Mouse (Mus musculus) left cerebral cortex, adult 9 months (tissue): ENCODE results near the gene Sell.
A peak's percentile ranks its signal among the peaks of the same experiment; 100 is the strongest.

ENCODE experiments used
- DNase-seq, 2 experiments: peaks; one replicate each; pipeline ENCODE4 v3.0.0; 2022; ENCODE audit warnings: low spot score in 2 of 2

The Sell gene

DNA sequence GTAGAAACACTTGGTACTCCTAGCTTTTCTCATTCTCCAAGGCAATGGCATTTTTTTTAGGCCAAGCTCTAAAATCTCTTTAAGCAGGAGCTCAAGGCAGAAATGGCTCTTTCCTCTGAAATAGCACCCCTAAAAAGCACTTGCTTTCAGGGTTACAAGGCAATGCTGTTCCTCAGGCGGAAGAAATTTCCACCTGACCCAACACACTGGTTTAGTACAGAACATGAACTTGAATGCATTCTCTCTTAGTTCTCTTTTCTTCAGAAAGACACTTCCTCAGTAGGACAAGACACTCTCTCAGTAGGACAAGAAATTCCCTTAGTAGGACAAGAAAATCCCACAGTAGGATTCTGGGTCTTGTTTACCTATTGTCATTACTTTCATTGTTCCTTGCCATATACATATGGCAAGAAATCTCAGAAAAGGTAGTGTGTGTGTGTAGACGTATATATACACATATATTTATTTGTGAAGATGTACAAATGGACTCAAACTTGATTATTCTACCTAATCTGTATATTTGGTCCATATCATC, 12.9 kb downstream of the Sell start:
- DNase-seq: no peak

DNA sequence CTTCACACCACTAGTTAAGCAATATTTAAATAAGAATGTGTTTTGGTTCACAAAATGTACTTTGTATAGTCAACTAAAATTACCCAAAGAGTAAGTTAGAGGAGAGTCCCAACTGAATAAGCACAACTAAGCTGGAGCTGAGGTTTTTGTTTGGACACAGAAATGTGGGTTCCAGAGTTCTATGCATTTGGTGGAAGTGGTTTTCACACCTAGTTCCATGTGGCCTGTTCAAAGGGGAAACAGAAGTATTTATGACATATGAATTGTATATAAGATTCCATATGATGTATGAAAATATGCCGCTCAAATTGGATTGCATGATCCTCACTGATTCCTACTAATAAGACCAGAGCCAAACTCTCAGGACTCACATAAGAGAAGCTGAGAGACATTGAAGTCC, 13.6 kb downstream of the Sell start:
- no peak for DNase-seq

DNA sequence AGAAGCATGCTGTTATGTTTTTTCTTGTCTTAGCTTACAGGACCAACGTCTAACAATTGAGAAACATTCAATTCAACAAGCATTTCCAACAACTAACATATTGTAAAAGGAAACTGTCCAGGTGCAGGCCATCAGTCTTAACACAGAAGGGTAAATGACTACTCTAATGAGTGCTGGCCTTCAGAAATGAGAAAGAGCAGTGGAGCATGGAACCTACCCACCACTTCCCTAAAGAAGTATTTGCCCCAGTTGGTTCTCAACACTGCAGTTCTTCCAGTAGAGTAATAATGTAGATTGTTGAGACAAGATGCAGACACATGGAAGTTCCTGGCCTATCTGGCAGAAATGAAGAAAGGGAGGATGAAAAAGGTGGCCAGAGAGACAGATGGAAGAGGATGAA, 14.7 kb downstream of the Sell start:
- no peak for DNase-seq

DNA sequence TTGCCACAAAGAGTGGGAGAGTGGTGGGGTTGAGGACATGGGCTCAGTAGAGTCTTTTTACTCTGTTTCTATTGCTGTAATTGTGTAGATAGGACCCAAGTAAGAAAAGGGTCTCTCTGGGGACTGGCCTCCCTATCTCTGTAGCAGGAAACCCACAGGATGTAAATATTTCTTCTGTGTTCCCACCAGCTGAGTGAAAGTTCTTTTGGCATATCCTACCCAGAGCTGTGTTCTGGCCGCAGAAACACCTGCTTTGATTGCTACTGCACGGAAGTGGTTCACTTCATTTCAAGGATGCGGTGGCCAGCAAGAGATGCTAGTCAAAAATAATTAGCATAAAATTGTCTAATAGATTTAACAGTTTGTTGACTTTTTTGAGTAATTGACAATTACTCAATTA, 15.2 kb downstream of the Sell start:
- no peak for DNase-seq

DNA sequence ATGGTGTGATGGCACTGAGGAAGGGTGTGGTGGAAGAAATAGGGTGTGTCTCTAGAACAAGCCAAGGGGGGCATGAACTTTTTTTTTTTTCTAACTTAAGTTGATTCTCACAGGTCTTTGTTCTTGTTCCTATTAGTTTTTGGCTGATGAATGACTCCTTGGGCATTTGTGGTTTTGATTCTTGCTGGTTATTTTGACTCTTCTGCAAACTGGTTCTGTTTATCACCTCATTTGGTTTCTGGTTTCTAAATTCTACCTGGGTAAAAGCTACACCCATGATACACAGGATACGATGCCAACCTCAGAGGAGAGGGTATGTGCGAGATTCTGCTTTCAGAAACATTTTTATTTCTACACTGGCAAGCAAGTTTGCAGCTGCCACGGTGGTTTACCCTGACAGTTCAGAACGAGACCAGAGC, 16.6 kb downstream of the Sell start:
- no peak for DNase-seq

DNA sequence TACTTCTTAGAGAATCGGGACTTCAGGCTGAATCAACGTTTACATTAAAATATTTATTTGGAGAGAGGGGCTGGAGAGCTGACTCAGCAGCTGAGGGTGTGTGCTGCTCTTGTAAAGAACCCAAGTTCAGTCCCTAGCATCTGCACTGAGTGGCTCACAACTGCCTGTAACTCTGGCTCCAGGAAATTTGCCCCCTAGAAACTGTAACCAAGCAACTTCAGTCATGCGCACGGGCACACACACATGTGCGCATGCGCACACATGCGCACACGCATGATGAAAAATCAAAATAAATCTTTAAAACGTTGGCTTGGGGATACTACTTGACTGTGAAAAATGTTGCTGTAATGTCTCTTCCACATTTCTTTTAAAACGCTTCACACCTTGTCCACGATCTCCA, 17.3 kb downstream of the Sell start:
- no peak for DNase-seq

DNA sequence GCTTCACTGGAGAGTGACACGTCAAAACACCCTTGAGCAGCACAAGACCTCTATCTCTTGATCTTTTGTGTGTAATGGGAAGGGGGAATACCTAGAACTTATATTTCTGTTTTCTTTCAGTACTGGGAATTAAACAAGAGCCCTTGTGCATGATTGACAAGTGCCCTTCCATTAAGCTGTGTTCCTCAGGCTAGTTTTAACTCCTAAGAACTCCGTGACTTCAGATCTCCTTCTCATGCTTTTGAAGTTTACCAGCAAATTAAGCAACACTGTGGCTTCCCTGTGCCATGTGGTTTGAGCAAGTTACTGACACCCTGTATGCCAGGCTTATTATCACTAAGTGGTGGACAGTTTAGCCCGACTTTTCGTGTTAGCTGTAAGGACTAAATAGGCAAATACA, 21.3 kb downstream of the Sell start:
- no peak for DNase-seq

DNA sequence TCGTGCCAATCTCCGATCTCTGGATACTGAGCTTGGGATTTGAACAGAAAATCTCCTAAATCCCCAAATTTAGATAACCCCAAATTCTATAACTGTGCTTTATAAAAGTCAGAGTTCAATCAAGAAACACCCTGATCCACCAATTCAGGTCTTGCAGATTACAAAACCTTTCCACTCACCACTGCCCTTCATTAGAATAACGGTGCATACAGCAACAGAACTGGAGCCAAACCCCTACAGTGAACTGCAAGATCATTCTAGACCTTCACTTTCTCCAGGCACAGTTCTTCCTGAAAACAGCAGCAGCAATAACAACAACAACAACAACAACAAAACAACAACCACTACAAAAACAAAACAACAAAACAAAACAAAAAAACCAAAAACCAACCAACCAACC, 25.0 kb downstream of the Sell start:
- no peak for DNase-seq

DNA sequence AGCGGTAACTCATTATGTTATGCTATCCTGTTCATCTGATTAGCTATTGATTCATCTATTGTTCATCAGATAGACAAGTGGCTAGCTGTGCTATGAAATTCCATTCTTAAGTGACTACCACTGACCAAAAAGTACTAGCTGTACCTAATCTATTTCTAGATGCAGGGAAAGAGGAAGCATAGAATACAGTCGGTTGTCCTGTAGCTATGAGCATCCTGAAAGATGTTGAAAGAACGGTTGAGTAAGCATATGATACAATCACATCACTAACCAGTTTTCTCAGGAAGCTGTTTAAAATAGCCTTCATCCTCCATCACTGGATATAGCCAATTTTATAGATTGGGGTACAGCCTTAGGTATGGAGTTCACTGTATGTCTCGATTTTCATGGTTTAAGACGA, 26.1 kb downstream of the Sell start:
- DNase-seq: no peak

DNA sequence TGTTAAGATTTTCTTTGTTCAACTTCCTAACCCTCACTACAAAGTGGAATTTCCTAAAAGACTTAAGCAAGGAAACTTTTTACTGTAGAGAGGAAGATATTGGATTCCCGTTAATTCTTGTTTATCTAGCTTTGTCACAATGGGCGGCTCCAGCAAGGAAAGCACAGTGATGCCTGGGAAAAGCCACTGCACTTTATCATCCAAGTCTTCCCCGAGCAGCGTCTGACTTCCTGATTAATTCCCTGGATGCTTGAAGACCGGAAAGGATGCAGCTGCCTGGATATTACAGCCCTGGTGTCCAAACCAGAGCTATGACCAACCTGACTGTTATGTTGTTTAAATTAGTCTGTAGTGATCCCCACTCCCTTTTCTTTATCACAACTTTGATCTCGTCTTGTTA, 35.0 kb downstream of the Sell start:
- DNase-seq: no peak

DNA sequence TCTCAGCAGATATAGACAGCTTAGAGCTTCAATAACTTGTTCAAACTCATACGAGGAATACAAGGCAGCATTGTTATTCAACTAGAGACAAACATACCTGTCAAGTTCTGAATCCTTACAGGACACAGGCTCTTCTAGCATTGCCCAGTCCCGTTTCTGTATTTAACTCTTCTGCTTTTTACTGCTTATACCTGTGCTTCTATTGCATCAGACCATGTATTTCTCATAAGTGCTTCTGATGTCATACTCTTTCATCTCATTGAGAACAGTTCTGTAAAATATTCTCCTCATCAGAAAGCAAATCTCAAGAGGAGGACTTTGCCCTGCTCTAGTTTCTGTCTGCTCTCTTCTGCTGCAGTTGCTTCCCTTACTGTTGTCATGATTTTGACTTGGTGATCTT, 36.1 kb downstream of the Sell start:
- no peak for DNase-seq

DNA sequence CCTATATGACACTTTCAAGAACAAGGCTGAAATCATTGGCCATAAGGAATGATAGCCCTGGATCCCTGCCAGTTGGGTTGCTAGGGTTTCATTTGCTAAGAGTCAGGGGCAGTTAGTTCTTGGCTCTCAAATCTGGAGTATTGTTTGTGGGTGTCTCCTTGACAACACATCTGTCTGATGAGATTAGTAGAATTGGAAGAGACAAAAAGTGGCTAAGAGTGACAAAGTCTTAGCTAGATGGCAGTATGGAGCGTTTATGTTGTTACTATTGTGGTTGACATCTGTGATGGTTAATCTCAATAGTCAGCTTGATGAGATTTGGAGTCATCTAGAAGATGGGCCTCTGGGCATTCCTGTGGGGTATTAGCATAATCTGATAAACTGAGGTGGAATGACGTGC, 36.6 kb downstream of the Sell start:
- DNase-seq: no peak

DNA sequence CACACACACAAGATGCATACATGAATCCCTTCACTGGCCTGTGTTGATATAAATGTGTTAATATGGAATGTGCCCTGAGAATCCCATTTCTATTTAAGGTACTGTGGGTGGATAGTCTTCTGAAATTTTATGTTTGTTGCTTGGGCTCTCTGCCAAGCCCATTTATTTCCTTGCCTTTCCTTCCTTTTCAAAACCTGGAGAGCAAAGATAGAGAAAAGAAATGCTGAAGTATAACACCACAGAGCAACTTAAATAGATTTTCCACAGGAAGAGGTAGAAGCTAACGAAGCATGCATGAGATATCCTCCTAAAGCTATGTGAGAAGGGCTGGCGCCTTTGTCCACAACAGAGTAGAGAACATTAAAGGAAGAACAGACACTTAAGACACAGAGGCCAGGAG, 48.0 kb downstream of the Sell start:
- DNase-seq: peak; percentile 3 to 9

DNA sequence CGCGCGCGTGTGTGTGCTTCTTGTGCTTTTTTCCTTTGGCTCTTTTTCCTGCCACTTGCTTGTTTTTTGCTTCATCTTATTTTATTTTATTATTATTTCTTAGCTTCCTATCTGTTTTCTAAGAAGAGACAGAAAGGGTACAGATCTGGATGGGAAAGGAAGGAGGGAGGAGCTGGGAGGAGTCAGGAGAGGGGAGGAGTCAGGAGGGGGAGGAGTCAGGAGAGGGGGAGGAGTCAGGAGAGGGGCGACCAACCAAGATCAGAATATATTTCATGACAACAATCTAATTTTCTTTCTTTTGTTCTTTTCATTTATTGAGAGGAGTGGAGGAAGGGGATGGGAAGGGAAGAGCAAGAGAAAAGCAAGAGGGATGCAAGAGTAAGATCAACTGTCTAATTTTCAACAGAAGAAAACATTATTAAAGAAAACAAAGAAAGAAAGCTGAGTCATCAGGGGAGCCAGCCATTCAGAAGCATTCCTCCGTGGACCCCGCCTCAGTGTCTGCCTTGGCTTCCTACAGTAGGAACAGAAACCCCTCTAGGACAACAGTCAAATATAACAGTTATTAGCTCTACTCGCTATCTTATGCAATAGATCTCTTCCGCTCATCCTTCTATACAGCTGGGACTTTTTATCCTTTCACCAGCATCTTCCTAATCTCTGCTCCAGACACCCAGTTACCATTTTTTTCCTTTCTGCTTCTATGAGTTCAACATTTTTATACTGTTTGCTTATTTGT, 49.0 kb downstream of the Sell start:
- no peak for DNase-seq

DNA sequence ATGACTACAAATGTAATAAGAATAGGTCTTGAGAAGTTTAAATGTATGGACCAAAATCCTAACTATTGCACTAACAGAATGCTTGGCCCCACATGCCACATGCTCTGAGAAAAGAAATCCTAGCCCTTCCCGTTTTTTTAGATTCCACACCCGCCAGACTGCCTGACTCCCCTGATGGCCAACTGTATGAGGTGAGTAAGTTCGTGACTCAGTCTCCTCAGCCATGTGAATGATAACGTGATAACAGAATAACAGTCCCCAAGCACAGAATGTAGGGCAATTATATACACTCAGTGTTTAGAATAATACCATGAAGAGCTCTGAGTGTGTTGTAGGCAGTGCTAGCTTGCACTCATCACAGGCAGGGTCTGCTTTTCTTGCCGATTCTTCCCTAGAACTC, 52.5 kb downstream of the Sell start:
- DNase-seq: no peak

DNA sequence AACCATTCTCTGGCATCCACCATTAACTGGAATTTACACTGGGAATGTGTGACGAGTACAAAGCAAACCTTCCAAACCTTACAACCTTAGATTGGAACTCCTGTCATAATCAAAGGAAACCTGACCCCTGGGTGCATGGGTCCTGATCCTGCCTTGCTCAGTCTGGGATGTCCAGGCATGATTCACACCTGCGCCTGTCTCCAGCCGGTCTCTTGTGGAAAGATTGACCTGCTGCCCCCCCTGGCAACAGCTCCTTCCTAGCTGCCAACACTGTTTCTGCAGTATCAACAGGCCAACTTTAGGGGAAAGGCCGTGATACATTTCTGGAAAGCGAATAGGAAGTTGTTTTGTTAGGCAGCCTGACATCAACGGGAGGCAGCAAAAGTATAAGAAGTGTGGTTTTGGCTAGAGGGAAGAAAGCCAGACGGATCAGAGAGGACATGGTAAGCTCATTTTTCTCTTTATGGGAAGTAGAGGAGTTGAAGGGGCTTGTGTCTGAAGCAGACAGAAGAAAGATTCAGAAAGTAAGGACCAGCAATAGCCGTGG, 53.2 kb downstream of the Sell start, which contains the start of gene Selp:
TSS of gene Selp (plus strand) at position 318 of the 547 bp plus-strand sequence.
- no peak for DNase-seq

DNA sequence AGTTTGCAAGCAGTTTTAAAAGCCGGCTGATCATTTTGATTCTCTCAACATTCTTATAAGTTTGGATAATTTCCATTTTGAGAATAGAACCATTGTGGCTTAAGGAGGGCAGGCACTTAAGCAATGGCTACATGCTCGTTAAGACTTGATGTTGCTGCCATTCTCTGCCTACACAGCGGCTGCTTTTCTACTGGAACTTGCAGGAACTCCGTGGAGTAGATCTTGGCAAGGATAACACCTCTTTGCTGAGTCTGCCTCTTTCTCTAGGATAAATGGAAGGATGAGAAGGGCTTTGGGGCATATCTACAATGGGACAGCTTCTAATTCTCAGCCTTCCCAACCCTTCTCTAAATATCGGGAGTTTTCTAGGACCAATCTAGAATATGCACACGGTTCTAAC, 53.9 kb downstream of the Sell start:
- DNase-seq: no peak

DNA sequence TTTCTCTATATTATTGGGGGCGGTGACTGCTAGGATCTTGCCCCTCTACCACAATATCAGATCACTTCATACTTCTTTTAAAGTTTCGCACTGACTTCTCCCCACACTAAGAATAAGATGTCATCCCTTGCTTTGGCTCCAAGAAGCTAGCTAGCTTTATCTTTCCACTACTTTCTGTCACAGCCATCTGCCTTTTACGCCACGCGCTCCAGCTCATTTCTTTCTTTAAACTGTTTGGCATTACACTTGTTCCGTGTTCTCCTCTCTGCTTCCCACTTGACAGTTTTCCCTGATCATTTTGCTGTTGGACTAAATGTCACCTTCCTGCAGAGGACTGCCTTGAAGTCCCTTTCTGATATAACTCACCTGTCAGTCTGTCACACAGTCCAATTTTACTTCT, 56.1 kb downstream of the Sell start:
- DNase-seq: no peak

DNA sequence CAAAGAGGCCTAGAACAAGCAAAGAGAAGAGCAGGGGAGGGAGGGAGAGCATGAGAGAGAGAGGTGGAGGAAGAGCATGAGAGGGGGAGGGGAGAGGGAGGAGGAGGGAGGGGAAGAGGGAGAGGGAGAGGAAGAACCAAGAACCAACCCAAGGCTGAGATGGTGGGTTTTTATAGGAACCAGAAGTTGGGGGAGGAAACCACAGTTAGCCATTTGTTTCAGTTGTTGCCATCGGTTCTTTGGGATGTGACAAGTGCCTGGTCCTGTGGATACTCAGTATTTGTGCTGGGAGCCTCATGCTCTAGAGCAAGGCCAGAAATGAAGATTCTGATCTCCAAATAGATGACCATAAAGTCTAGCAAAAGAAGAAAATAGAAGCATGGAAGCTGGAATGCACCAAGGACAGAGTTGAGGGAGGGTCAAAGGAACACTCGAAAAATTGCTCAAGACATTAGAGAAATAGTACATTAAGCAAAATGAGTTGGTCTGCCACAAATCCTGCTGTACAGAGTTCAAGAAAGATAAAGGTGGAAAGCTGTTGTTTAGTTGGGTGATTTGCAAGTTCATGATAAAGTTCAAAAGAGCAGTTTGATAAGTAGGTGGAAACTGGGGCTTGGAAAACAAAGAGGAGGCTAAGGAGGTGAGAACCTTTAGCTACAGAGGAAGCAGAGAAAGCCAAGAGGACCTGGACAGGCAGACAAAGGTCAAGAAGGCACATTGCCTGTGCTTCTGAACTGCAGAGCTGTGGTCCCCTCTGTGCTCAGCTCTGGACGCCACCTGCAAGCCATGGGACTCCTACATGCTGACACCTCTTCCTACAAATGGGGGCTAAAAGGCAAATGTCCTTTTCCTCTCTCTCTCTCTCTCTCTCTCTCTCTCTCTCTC, 58.4 kb downstream of the Sell start:
- DNase-seq: no peak

DNA sequence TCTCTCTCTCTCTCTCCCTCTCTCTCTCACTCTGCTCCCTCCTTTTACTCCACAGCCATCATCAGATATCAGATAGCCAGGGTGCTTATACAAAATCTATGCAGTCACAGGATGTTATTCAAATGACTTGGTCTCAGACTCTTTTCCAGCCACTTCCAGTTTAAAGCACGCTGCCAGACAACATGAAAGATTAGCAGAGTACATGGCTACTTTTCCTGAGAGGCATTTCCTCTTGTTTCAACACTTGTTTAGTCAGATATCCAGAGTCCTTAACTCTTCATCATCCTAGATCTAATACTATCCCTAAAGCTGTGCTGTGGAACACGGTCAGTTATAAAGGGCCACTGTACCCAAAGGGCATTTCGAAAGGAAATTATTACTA, 59.0 kb downstream of the Sell start:
- DNase-seq: no peak

DNA sequence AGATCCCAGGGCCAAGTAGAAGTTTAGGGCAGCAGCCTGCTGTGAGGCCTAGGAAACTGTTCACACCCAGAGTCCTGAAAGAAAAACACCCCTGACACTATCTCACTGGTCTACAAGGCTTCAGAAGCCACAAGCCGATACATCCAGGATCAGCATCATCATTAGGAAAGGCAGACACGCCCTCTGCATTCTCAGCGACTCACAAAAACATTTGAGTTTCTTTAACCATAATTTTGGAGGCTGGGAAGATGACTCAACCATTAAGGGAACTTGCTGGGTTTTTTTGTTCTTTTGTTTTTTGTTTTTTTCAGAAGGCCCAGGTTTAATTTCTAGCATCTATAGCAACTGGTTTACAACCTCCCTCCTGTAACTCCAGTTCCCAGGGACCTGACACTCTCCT, 62.1 kb downstream of the Sell start:
- no peak for DNase-seq

DNA sequence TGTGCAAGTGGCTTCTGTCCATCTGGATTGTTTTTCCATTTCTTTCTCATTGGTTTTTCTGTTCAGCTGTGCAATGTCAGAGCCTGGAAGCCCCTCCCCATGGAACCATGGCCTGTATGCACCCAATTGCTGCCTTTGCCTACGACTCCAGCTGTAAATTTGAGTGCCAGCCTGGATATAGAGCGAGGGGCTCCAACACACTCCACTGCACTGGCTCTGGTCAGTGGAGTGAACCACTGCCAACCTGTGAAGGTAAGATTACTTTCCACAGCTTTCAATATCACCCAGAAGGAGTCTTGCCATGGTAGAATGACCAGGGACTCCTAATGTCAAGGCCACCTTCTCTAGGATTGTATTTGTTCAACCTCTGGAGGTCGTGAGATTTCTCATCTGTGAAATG, 68.2 kb downstream of the Sell start:
- no peak for DNase-seq

DNA sequence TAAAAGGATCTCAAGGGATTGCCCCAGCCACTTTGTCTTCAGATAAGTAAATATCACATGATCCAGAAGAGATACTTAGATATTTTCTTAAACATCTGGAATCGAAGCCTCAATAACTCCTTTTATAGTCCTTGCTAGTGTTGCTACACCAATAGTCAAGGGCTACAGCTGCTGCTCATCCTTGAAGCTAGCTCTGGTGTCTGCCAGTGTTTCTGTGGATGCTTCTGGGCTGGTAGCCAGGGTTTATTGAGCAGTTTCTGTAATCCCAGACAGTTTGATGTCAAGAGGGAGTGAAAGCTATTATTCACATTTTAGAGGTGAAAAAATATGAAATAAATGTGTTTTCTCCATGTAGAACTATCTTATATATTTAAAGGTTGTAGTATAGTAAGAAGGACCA, 70.8 kb downstream of the Sell start:
- DNase-seq: no peak
